Mouse (Mus musculus) monocyte, adult 59 days (primary cell): Measurements from ENCODE around the gene Plekha1. TPM values are rescaled to one million over a fixed set of nuclear protein-coding genes. Genes with fewer than 3 reads are reported as not detected.

Experiments
- total RNA-seq, 2 experiments: library from RNA; stranded (reverse); gene quantifications; one replicate each; pipeline ENCODE4 v1.2.4; 2023

The Plekha1 gene
- total RNA-seq: 10 to 100 TPM; 58.2 to 58.3 TPM

GRCm38 (mm10) chr7:130865613-130866591 is at the start of gene Plekha1:
Plekha1 (plus strand) TSS chr7:130865756.

DNA sequence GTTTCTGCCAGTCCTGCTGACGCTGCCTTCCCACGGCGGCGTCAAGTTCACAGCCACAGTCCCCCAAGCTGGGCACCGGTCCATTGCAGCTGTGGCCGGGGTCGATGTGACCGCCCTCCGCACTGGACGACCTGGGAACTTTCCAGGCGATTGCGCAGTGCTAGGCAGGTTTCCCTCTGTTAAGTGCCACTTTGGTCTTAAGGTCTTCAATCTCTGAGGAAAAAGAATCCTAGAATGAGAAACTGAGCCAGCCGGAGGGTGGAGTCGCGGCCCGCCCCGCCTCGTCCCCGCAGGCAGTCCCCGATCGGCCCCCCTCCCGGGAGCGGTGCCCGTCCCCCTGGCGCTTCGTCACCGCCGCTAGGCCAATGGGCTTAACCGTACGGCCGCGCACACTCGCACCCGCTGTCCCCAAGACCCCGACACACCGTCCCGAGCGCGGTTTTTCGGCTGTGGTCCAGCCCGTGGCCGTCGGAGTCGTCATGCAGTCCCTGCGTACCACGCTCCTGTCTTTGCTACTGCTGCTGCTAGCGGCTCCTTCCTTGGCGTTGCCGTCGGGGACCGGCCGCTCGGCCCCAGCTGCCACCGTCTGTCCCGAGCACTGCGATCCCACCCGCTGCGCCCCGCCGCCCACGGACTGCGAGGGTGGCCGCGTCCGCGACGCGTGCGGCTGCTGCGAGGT is 70.4 kb downstream of the Plekha1 start, which contains the start of gene Htra1:
Htra1 (plus strand) TSS at position 319 of the 679 bp plus-strand sequence.

Other genes starting within 250 kb of the Plekha1 start
- not detected for gene Btbd16, start 91.7 kb upstream of the Plekha1 start, total RNA-seq
- gene Htra1, start 70.4 kb downstream of the Plekha1 start, total RNA-seq: 1 to 10 TPM in 1 of 2 experiments, under 1 TPM in 1; 0.67 to 1.5 TPM
- not detected for gene Dmbt1, start 166.3 kb downstream of the Plekha1 start, total RNA-seq